Mouse (Mus musculus) midbrain, embryonic 10.5 days (tissue): ENCODE measurements at regions not wholly inside any gene's neighbourhood (a gene's known extent, or its start where the extent isn't known, plus 50 kb on each side); places are given as distances from the start of the nearest gene placed in this dataset.

Experiments
- DNase-seq: peaks from one replicate; pipeline ENCODE4 v3.0.0-alpha.2; 2017; ENCODE audit warnings: low spot score
- H3K27ac ChIP-seq: fragments of 300-500 bp; sonication (generic); replicated peaks from 2 replicates; pipeline ENCODE4 v1.5.1; 2016; ENCODE audit warnings: mild to moderate bottlenecking
- H3K27me3 ChIP-seq: fragments of 300-500 bp; sonication (generic); 2 replicates; pipeline ENCODE4 v1.6.1; 2016; ENCODE audit warnings: low read depth, mild to moderate bottlenecking; ENCODE audit not compliant: poor library complexity, severe bottlenecking
- H3K36me3 ChIP-seq: fragments of 300-500 bp; sonication (generic); 2 replicates; pipeline ENCODE4 v1.6.1; 2016; ENCODE audit warnings: mild to moderate bottlenecking, moderate library complexity
- H3K4me1 ChIP-seq: fragments of 300-500 bp; sonication (generic); 2 replicates; pipeline ENCODE4 v1.6.1; 2016
- H3K4me3 ChIP-seq: fragments of 300-500 bp; sonication (generic); 2 replicates; pipeline ENCODE4 v1.5.1; 2016; ENCODE audit warnings: mild to moderate bottlenecking, moderate library complexity
- H3K9me3 ChIP-seq: fragments of 300-500 bp; sonication (generic); replicated peaks from 2 replicates; pipeline ENCODE4 v1.6.1; 2016; ENCODE audit warnings: mild to moderate bottlenecking
- WGBS: fragments of 180-500 bp; shearing (Covaris S2); methylation state at CpG from one replicate; pipeline ENCODE4 v1.1.7; 2016; 5-methylcytosine and 5-hydroxymethylcytosine counted together

- WGBS = 84% methylated on average over 5 of the region's 5 CpGs
- no peak for DNase-seq
- no peaks in the 10 kb centered on the region for H3K36me3 ChIP-seq
- no peaks in the 10 kb centered on the region for H3K9me3 ChIP-seq
- H3K27me3 ChIP-seq = no peaks in the 10 kb centered on the region
- no peak overlapping the region for H3K27ac ChIP-seq
- H3K4me1 ChIP-seq = no peaks in the 10 kb centered on the region
- H3K4me3 ChIP-seq = no peak overlapping the region
Measured at GRCm38 (mm10) chr15:56350903-56351302, 1126.5 kb downstream of the Slc22a22 start.

- WGBS = 72% methylated on average over 2 of the region's 2 CpGs
- Histone ChIP-seq H3K9me3 (no peaks in the 10 kb centered on the region), H3K4me3 (no peak overlapping the region), H3K36me3 (no peaks in the 10 kb centered on the region), H3K27me3 (no peaks in the 10 kb centered on the region), H3K27ac (no peak overlapping the region), H3K4me1 (peaks cover 3% of the 10 kb centered on the region; the same call in 1 of the 2 replicates)
- no peak for DNase-seq
Measured at GRCm38 (mm10) chr15:56346111-56346510, 1131.3 kb downstream of the Slc22a22 start.

DNA sequence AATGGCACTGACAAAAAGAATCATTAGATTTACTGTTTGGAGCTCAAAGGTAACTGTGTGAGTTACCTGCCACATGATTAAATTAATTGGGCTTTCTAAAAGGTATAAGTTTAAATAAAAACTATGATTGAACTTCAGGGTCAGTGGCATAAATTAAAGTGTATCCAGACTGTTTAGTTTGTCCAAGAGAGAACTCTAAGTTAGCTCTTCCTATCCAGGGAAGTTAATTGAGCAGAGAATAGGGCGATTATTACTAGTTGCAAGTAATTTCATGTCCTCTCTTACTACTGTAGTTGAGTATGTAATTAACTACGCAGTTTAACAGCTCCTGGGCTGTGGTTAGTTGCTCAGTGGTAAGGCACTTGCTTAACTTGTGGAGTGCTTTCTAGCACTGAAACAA lies 1132.5 kb downstream of the Slc22a22 start:
- Histone ChIP-seq H3K27ac (no peak overlapping the region), H3K4me3 (no peak overlapping the region), H3K9me3 (no peaks in the 10 kb centered on the region), H3K36me3 (no peaks in the 10 kb centered on the region), H3K27me3 (no peaks in the 10 kb centered on the region), H3K4me1 (peaks cover 3% of the 10 kb centered on the region; the same call in 1 of the 2 replicates)
- 92% methylated on average over 2 of the region's 2 CpGs for WGBS
- DNase-seq = no peak

DNA sequence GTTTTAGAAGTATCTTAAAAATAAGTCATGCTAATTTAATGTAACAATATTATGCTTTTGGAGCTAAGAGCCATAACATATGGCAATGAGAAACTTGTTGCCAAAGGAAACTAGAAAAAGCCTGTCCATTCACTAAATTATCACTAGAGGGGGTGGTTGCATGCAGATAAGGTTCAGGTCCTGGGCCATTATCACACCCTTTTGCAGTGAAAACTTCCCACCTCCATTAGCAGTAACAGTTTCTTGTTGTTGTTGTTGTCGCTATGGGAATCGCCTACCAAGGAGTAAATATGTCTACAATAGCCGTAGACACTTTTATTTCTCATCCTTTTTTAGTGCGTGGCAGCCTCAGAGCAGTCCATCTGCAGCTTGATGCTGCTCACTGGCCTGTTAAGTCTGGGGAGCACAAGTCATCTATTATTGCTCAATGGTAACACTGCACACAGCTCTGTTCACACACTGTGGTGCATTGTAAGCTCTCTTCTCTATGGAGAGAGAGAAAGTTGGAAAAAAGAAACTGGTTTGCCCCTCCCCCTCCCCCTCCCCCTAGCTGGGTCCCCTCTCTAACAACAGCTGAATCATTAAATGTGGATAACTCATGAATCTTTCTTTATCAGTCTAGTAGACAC lies 1133.0 kb downstream of the Slc22a22 start:
- H3K27ac ChIP-seq = no peak overlapping the region

DNA sequence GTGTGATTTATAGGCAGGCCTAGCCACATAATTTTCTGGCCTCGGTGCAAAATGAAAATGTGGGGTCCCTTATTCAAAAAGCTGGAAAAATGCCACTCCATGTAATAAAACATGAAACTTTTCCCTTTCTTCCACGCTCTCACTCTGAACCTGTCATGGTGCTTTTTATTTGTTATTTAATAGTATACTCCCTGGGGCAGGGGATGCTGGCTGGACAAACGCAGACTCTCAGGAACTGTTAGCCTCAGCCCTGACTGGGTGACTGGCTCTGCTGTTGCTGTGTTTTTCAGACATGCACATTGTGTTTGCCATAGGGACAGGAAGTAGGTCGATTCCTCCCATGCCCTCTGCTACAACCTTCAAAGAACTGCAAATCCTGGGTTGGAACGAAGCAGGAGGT lies 1139.5 kb downstream of the Slc22a22 start:
- WGBS = 71% methylated on average over 5 of the region's 5 CpGs
- no peaks in the 10 kb centered on the region for H3K36me3 ChIP-seq
- no peak overlapping the region for H3K27ac ChIP-seq
- H3K9me3 ChIP-seq = no peaks in the 10 kb centered on the region
- H3K4me3 ChIP-seq = no peak overlapping the region
- DNase-seq = no peak
- H3K27me3 ChIP-seq = no peaks in the 10 kb centered on the region
- H3K4me1 ChIP-seq = no peaks in the 10 kb centered on the region

More for the DNA sequence above, 1133.0 kb downstream of the Slc22a22 start:
- no peaks in the 10 kb centered on the region for H3K9me3 ChIP-seq
- H3K4me3 ChIP-seq = no peak overlapping the region
- no peaks in the 10 kb centered on the region for H3K36me3 ChIP-seq
- 48% methylated on average over 4 of the region's 4 CpGs for WGBS
- no peak for DNase-seq
- no peaks in the 10 kb centered on the region for H3K27me3 ChIP-seq
- peaks cover 3% of the 10 kb centered on the region; the same call in 1 of the 2 replicates for H3K4me1 ChIP-seq

DNA sequence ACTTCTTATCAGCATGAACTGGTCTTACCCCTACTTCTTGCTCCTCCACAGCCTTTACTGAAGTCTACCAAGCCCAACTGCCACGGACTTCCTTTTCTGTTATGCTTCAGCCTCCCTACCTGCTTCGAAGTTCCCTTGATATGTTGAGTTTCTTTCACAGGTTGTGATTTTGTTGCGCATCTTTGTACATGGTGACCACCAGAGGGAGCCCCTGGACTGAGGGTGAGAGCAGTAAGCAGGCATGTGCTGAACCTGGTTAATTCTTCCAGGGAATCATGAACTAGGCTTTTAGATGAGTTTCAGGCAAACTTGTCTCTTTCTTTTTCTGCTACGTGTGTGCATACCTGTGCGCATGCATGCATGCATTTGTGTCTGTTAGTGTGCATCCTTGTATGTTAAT lies 1141.0 kb downstream of the Slc22a22 start:
- Histone ChIP-seq H3K27me3 (no peaks in the 10 kb centered on the region), H3K9me3 (no peaks in the 10 kb centered on the region), H3K4me3 (no peak overlapping the region), H3K36me3 (no peaks in the 10 kb centered on the region), H3K27ac (no peak overlapping the region), H3K4me1 (no peaks in the 10 kb centered on the region)
- 44% methylated on average over 5 of the region's 5 CpGs for WGBS
- peak; percentile 59 for DNase-seq

DNA sequence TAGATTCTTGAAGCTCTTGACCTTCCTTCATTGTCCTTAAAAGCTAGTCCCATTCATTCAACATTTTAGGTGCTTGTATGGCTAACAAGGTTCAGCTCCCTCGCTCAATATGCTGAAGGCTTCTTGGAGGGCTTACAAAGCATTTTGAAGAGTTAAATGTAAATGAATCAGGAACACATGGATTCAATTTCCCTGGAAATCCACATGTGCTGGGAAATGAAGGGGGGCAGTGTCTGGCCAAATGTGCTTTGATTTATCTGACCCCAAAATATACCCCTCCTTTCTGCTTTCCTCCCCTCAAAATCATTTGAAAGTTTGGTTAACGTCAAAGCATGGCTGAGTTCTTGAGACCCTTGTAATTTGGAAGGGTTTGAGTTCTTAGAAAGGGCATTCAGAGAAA lies 1142.4 kb downstream of the Slc22a22 start:
- Histone ChIP-seq H3K4me1 (no peaks in the 10 kb centered on the region), H3K4me3 (no peak overlapping the region), H3K9me3 (no peaks in the 10 kb centered on the region), H3K36me3 (no peaks in the 10 kb centered on the region), H3K27ac (no peak overlapping the region), H3K27me3 (no peaks in the 10 kb centered on the region)
- 73% methylated on average over 2 of the region's 2 CpGs for WGBS
- no peak for DNase-seq

GRCm38 (mm10) chr15:56320501-56320900 lies 1156.9 kb downstream of the Slc22a22 start:
- Histone ChIP-seq H3K4me1 (no peaks in the 10 kb centered on the region), H3K27ac (no peak overlapping the region), H3K9me3 (no peaks in the 10 kb centered on the region), H3K4me3 (no peak overlapping the region), H3K27me3 (no peaks in the 10 kb centered on the region), H3K36me3 (no peaks in the 10 kb centered on the region)
- DNase-seq = no peak

- no peaks in the 10 kb centered on the region for H3K4me1 ChIP-seq
- DNase-seq = no peak
- H3K4me3 ChIP-seq = no peak overlapping the region
- WGBS = 75% methylated on average over 3 of the region's 3 CpGs
- no peaks in the 10 kb centered on the region for H3K9me3 ChIP-seq
- no peaks in the 10 kb centered on the region for H3K36me3 ChIP-seq
- no peaks in the 10 kb centered on the region for H3K27me3 ChIP-seq
- no peak overlapping the region for H3K27ac ChIP-seq
Measured at GRCm38 (mm10) chr15:56294910-56295438, 1182.5 kb downstream of the Slc22a22 start.

DNA sequence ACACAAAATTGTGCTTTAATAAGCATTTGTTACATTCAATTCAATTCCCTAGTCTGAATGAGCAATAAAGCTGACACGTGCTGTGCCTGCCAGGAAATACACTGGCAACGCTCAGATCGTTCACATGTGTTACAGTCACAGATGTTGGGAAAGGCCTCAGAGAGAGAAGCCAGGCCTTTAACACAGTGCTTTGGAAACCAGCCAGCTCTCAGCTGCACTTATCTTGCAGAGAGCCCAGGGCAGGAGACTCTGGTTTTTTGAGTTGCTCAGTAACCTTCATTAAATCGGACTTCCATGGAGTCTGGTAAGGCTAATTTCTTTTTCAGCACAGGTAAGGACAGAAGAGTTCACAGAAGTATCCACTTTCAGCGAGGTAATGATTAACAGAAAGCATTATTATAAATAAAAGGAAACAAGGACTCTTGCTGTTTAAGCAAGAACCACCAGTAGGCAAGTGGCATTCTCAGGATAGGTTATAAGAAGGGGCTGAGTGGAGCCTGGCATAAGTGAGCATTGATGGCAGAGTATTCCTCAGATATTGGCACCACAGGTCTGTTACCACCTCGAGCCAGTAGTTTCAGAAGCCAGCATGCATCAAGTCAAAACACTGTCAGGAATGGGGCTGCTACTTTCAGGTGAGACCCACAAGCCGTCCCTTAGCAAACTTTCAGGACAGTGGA lies 1198.7 kb downstream of the Slc22a22 start:
- no peaks in the 10 kb centered on the region for H3K36me3 ChIP-seq
- WGBS = 79% methylated on average over 7 of the region's 7 CpGs
- H3K9me3 ChIP-seq = no peaks in the 10 kb centered on the region
- H3K27ac ChIP-seq = no peak overlapping the region
- H3K4me3 ChIP-seq = no peak overlapping the region
- no peak for DNase-seq
- H3K4me1 ChIP-seq = no peaks in the 10 kb centered on the region
- H3K27me3 ChIP-seq = no peaks in the 10 kb centered on the region

- Histone ChIP-seq H3K27me3 (no peaks in the 10 kb centered on the region), H3K36me3 (no peaks in the 10 kb centered on the region), H3K4me1 (no peaks in the 10 kb centered on the region), H3K4me3 (no peak overlapping the region), H3K9me3 (no peaks in the 10 kb centered on the region), H3K27ac (no peak overlapping the region)
- DNase-seq = no peak
- 79% methylated on average over 3 of the region's 3 CpGs for WGBS
Measured at GRCm38 (mm10) chr15:56278006-56278405, 1199.4 kb downstream of the Slc22a22 start.

- Histone ChIP-seq H3K27me3 (no peaks in the 10 kb centered on the region), H3K4me3 (no peak overlapping the region), H3K9me3 (no peaks in the 10 kb centered on the region), H3K27ac (no peak overlapping the region), H3K4me1 (no peaks in the 10 kb centered on the region), H3K36me3 (no peaks in the 10 kb centered on the region)
- 80% methylated on average over 1 of the region's 1 CpGs for WGBS
- DNase-seq = no peak
Measured at GRCm38 (mm10) chr15:56248731-56249130, 1228.7 kb downstream of the Slc22a22 start.

GRCm38 (mm10) chr15:56244004-56244735 lies 1233.3 kb downstream of the Slc22a22 start:
- no peak overlapping the region for H3K4me3 ChIP-seq
- no peaks in the 10 kb centered on the region for H3K36me3 ChIP-seq
- H3K27me3 ChIP-seq = no peaks in the 10 kb centered on the region
- H3K27ac ChIP-seq = no peak overlapping the region
- DNase-seq = no peak
- H3K4me1 ChIP-seq = no peaks in the 10 kb centered on the region
- WGBS = 73% methylated on average over 9 of the region's 9 CpGs
- H3K9me3 ChIP-seq = no peaks in the 10 kb centered on the region
